Mouse (Mus musculus) heart, embryonic 12.5 days (tissue): Measurements from ENCODE around the gene Add3. TPM values are rescaled to one million over a fixed set of nuclear protein-coding genes. Genes with fewer than 3 reads are reported as not detected.
A peak's percentile ranks its signal among the peaks of the same experiment; 100 is the strongest.
"Not testable (repeated sequence)": the region's sequence is repeated elsewhere in the genome, so short reads cannot be mapped to it uniquely, and the experiment has no call there.

Experiments
- ATAC-seq: fragments of 200-750 bp; cut with Nextera tagmentation; 2 replicates; pipeline ENCODE4 v1.8.0; 2017; ENCODE audit warnings: moderate TSS enrichment, moderate library complexity; ENCODE audit not compliant: insufficient number of reproducible peaks, low FRiP score
- H3K27ac ChIP-seq: fragments of 300-500 bp; sonication (generic); 2 replicates; pipeline ENCODE4 v1.5.1; 2016; ENCODE audit warnings: mild to moderate bottlenecking, moderate library complexity; ENCODE audit not compliant: poor library complexity, severe bottlenecking
- H3K27me3 ChIP-seq: fragments of 300-500 bp; sonication (generic); replicated peaks from 2 replicates; pipeline ENCODE4 v1.6.1; 2016; ENCODE audit warnings: mild to moderate bottlenecking, moderate library complexity
- H3K36me3 ChIP-seq: fragments of 300-500 bp; sonication (generic); 2 replicates; pipeline ENCODE4 v1.6.1; 2016; ENCODE audit warnings: mild to moderate bottlenecking, moderate library complexity
- H3K4me1 ChIP-seq: fragments of 300-500 bp; sonication (generic); replicated peaks from 2 replicates; pipeline ENCODE4 v1.6.1; 2016; ENCODE audit warnings: mild to moderate bottlenecking
- H3K4me2 ChIP-seq: fragments of 300-500 bp; sonication (generic); 2 replicates; pipeline ENCODE4 v1.6.1; 2016; ENCODE audit warnings: mild to moderate bottlenecking, moderate library complexity
- H3K4me3 ChIP-seq: fragments of 300-500 bp; sonication (generic); 2 replicates; pipeline ENCODE4 v1.5.1; 2016; ENCODE audit warnings: mild to moderate bottlenecking
- H3K9ac ChIP-seq: fragments of 300-500 bp; sonication (generic); 2 replicates; pipeline ENCODE4 v1.6.1; 2016; ENCODE audit warnings: mild to moderate bottlenecking, moderate library complexity
- H3K9me3 ChIP-seq: fragments of 300-500 bp; sonication (generic); replicated peaks from 2 replicates; pipeline ENCODE4 v1.6.1; 2016; ENCODE audit warnings: mild to moderate bottlenecking, moderate library complexity
- WGBS: fragments of 180-500 bp; shearing (Covaris S2); methylation state at CpG from one replicate; pipeline ENCODE4 v1.1.7; 2016; 5-methylcytosine and 5-hydroxymethylcytosine counted together
- polyA plus RNA-seq: library from polyadenylated mRNA; unstranded; fragments of >200 nt; fragmentation: Nextera tagmentation; extraction: Ambion mirVana; gene quantifications from 2 replicates; pipeline ENCODE4 v1.2.1, GENCODE M21; 2016

Gene Add3
- polyA plus RNA-seq, 1 experiment from 2014 or later, result 154 TPM

GRCm38 (mm10) chr19:53221186-53221585 is 80.9 kb downstream of the Add3 start:
- Histone ChIP-seq H3K4me2 (no peak overlapping the region), H3K9ac (no peak overlapping the region), H3K27ac (no peak overlapping the region), H3K36me3 (peaks cover 34% of the 10 kb centered on the region), H3K4me1 (peaks cover 50% of the 10 kb centered on the region), H3K4me3 (no peak overlapping the region), H3K9me3 (no peaks in the 10 kb centered on the region), H3K27me3 (no peaks in the 10 kb centered on the region)
- 96% methylated on average over 3 of the region's 3 CpGs for WGBS
- no peak for ATAC-seq

- WGBS, result 54% methylated on average over 2 of the region's 2 CpGs
- peak overlapping the region; percentile 51; the same call in 1 of the 2 replicates for H3K27ac ChIP-seq
- not testable (repeated sequence) for H3K9me3 ChIP-seq, H3K4me2 ChIP-seq, H3K9ac ChIP-seq, ATAC-seq, H3K4me3 ChIP-seq, H3K27me3 ChIP-seq
- H3K36me3 ChIP-seq, result peaks cover 42% of the 10 kb centered on the region
- H3K4me1 ChIP-seq, result peaks cover 52% of the 10 kb centered on the region
Measured at GRCm38 (mm10) chr19:53225249-53226070, 85.2 kb downstream of the Add3 start.

- no peaks in the 10 kb centered on the region for H3K27me3 ChIP-seq
- no peak overlapping the region for H3K4me3 ChIP-seq
- H3K4me1 ChIP-seq, result peaks cover 52% of the 10 kb centered on the region
- H3K9ac ChIP-seq, result no peak overlapping the region
- no peak for ATAC-seq
- peaks cover 47% of the 10 kb centered on the region for H3K36me3 ChIP-seq
- no peak overlapping the region for H3K4me2 ChIP-seq
- peak overlapping the region; percentile 66 for H3K27ac ChIP-seq
- H3K9me3 ChIP-seq, result no peaks in the 10 kb centered on the region
- WGBS, result 74% methylated on average over 13 of the region's 13 CpGs
Measured at GRCm38 (mm10) chr19:53226651-53227050, 86.4 kb downstream of the Add3 start.

- Histone ChIP-seq H3K27me3 (no peaks in the 10 kb centered on the region), H3K9me3 (no peaks in the 10 kb centered on the region), H3K4me3 (no peak overlapping the region), H3K36me3 (peaks cover 59% of the 10 kb centered on the region), H3K4me1 (peaks cover 47% of the 10 kb centered on the region), H3K4me2 (no peak overlapping the region), H3K27ac (peak overlapping the region; percentile 77), H3K9ac (peak overlapping the region; percentile 45; the same call in 1 of the 2 replicates)
- no peak for ATAC-seq
- 70% methylated on average over 7 of the region's 7 CpGs for WGBS
Measured at GRCm38 (mm10) chr19:53228064-53228794, 88.0 kb downstream of the Add3 start.

GRCm38 (mm10) chr19:53230942-53231815 is 90.9 kb downstream of the Add3 start:
- H3K4me3 ChIP-seq, result no peak overlapping the region
- WGBS, result 77% methylated on average over 11 of the region's 11 CpGs

GRCm38 (mm10) chr19:53233586-53233985 is 93.3 kb downstream of the Add3 start:
- H3K4me1 ChIP-seq, result peaks cover 5% of the 10 kb centered on the region; the same call in 1 of the 2 replicates
- 94% methylated on average over 7 of the region's 7 CpGs for WGBS
- H3K36me3 ChIP-seq, result peaks cover 88% of the 10 kb centered on the region
- no peak overlapping the region for H3K27ac ChIP-seq
- no peak overlapping the region for H3K4me2 ChIP-seq
- no peak overlapping the region for H3K9ac ChIP-seq
- no peaks in the 10 kb centered on the region for H3K27me3 ChIP-seq
- H3K4me3 ChIP-seq, result no peak overlapping the region
- no peaks in the 10 kb centered on the region for H3K9me3 ChIP-seq
- ATAC-seq, result no peak

More at GRCm38 (mm10) chr19:53230942-53231815, 90.9 kb downstream of the Add3 start:
- Histone ChIP-seq H3K4me2 (no peak overlapping the region), H3K27me3 (no peaks in the 10 kb centered on the region), H3K9me3 (no peaks in the 10 kb centered on the region), H3K27ac (no peak overlapping the region), H3K36me3 (peaks cover 86% of the 10 kb centered on the region), H3K4me1 (peaks cover 25% of the 10 kb centered on the region), H3K9ac (no peak overlapping the region)
- ATAC-seq, result no peak

- no peak overlapping the region for H3K4me2 ChIP-seq
- H3K9ac ChIP-seq, result no peak overlapping the region
- H3K36me3 ChIP-seq, result peaks cover 89% of the 10 kb centered on the region
- no peaks in the 10 kb centered on the region for H3K4me1 ChIP-seq
- no peaks in the 10 kb centered on the region for H3K9me3 ChIP-seq
- WGBS, result 64% methylated on average over 6 of the region's 6 CpGs
- no peak overlapping the region for H3K27ac ChIP-seq
- ATAC-seq, result no peak
- no peaks in the 10 kb centered on the region for H3K27me3 ChIP-seq
- H3K4me3 ChIP-seq, result no peak overlapping the region
Measured at GRCm38 (mm10) chr19:53241806-53242205, 101.6 kb downstream of the Add3 start.

GRCm38 (mm10) chr19:53243956-53244355 is 103.7 kb downstream of the Add3 start:
- Histone ChIP-seq H3K4me2 (no peak overlapping the region), H3K27me3 (no peaks in the 10 kb centered on the region), H3K9ac (no peak overlapping the region), H3K4me3 (no peak overlapping the region), H3K36me3 (peaks cover 77% of the 10 kb centered on the region), H3K4me1 (0 out of 2 replicates have a peak, but pooled peaks cover 3% of the 10 kb centered on the region), H3K9me3 (no peaks in the 10 kb centered on the region), H3K27ac (no peak overlapping the region)
- no peak for ATAC-seq
- WGBS, result 79% methylated on average over 10 of the region's 10 CpGs

GRCm38 (mm10) chr19:53247558-53247957 is 107.3 kb downstream of the Add3 start:
- H3K27me3 ChIP-seq, result no peaks in the 10 kb centered on the region
- H3K27ac ChIP-seq, result no peak overlapping the region
- H3K36me3 ChIP-seq, result peaks cover 49% of the 10 kb centered on the region
- 0 out of 2 replicates have a peak, but pooled peaks cover 5% of the 10 kb centered on the region for H3K4me1 ChIP-seq
- H3K4me3 ChIP-seq, result no peak overlapping the region
- ATAC-seq, result peak; percentile 71; the same call in 1 of the 2 replicates
- H3K9me3 ChIP-seq, result no peaks in the 10 kb centered on the region
- 62% methylated on average over 2 of the region's 2 CpGs for WGBS
- no peak overlapping the region for H3K9ac ChIP-seq
- no peak overlapping the region for H3K4me2 ChIP-seq

- peak overlapping the region; percentile 29; the same call in 1 of the 2 replicates for H3K4me2 ChIP-seq
- no peak overlapping the region for H3K27ac ChIP-seq
- no peak overlapping the region for H3K4me3 ChIP-seq
- no peak overlapping the region for H3K9ac ChIP-seq
- peak; percentile 49; the same call in 1 of the 2 replicates for ATAC-seq
- H3K27me3 ChIP-seq, result no peaks in the 10 kb centered on the region
- WGBS, result 19% methylated on average over 11 of the region's 11 CpGs
- H3K36me3 ChIP-seq, result peaks cover 45% of the 10 kb centered on the region
- H3K9me3 ChIP-seq, result no peaks in the 10 kb centered on the region
- H3K4me1 ChIP-seq, result 0 out of 2 replicates have a peak, but pooled peaks cover 5% of the 10 kb centered on the region
Measured at GRCm38 (mm10) chr19:53248023-53248494, 107.8 kb downstream of the Add3 start.
